In genomic region chr17:53658668-53659067, GRCm38 (mm10) we compare ENCODE assay signal across 18 mouse cellular contexts. TPM values are rescaled to one million over a fixed set of nuclear protein-coding genes. Genes with fewer than 3 reads are reported as not detected.
A peak's percentile ranks its signal among the peaks of the same experiment; 100 is the strongest.
DNase-seq lines count a peak whose midpoint lies in the region; ATAC-seq and TF ChIP-seq lines count a peak whose summit lies in the region.
"Had no signal": no experiment of that assay in that cellular context is flagged by ENCODE, and none has a peak within 500 bp of the region (broad histone marks: within the 10 kb centered on the region; RNA-seq: fewer than 3 reads in every experiment).

No protein-coding gene starts in this region.

- H3K4me2 ChIP-seq in hindbrain, embryonic 15.5 days = no peak overlapping the region
- H3K4me2 ChIP-seq in hindbrain, postnatal 0 days (ENCODE audit: low read depth, low read length) = no peak overlapping the region
- no peak overlapping the region for H3K4me2 ChIP-seq in forebrain, embryonic 16.5 days (ENCODE audit: low read length)
- no peak overlapping the region for H3K4me2 ChIP-seq in midbrain, embryonic 16.5 days (ENCODE audit: low read length)
- H3K4me2 ChIP-seq: embryonic facial prominence, embryonic 15.5 days; limb, embryonic 13.5 days; neural tube, embryonic 13.5 days had no signal

- 73% methylated on average over 2 of the region's 2 CpGs for WGBS in hindbrain, embryonic 15.5 days
- WGBS in hindbrain, postnatal 0 days = 65% methylated on average over 2 of the region's 2 CpGs
- 42% methylated on average over 2 of the region's 2 CpGs for WGBS in forebrain, embryonic 16.5 days
- 70% methylated on average over 2 of the region's 2 CpGs for WGBS in midbrain, embryonic 16.5 days

- H3K36me3 ChIP-seq in hindbrain, embryonic 15.5 days = peaks cover 21% of the 10 kb centered on the region
- H3K36me3 ChIP-seq in hindbrain, postnatal 0 days (ENCODE audit: insufficient read depth, low read length) = peaks cover 17% of the 10 kb centered on the region
- H3K36me3 ChIP-seq in MEL (ENCODE audit: control insufficient read depth in 1 of 2, insufficient read depth in 2 of 2, low read length in 2 of 2) = peaks cover 2 to 4% of the 10 kb centered on the region in 2 experiments; a peak in 2 of 4 replicates
- no peaks in the 10 kb centered on the region for H3K36me3 ChIP-seq in forebrain, embryonic 16.5 days (ENCODE audit: control insufficient read depth, insufficient read depth)
- peaks cover 11% of the 10 kb centered on the region for H3K36me3 ChIP-seq in midbrain, embryonic 16.5 days (ENCODE audit: control insufficient read depth, insufficient read depth, low read length)

- 0 out of 2 replicates have a peak, but pooled peaks have one; percentile 55 for ATAC-seq in hindbrain, embryonic 15.5 days (ENCODE audit: low FRiP score, low read depth)
- no peak; the same call in 1 of the 2 replicates for ATAC-seq in hindbrain, postnatal 0 days
- ATAC-seq in forebrain, embryonic 16.5 days = peak; percentile 64; the same call in 1 of the 2 replicates
- peak; percentile 89 for ATAC-seq in midbrain, embryonic 16.5 days
- ATAC-seq: intestine, postnatal 0 days had no signal

- H3K27me3 ChIP-seq in hindbrain, embryonic 15.5 days = no peaks in the 10 kb centered on the region
- H3K27me3 ChIP-seq in hindbrain, postnatal 0 days (ENCODE audit: insufficient read depth, low read length) = no peaks in the 10 kb centered on the region
- no peaks in the 10 kb centered on the region for H3K27me3 ChIP-seq in MEL (ENCODE audit: control insufficient read depth in 1 of 2, insufficient read depth in 2 of 2, low read length in 2 of 2)
- no peaks in the 10 kb centered on the region for H3K27me3 ChIP-seq in forebrain, embryonic 16.5 days (replicated peaks; ENCODE audit: control insufficient read depth, insufficient read depth, low read length)
- no peaks in the 10 kb centered on the region for H3K27me3 ChIP-seq in midbrain, embryonic 16.5 days (ENCODE audit: control insufficient read depth, insufficient read depth, low read depth, low read length)
- H3K27me3 ChIP-seq: embryonic facial prominence, embryonic 15.5 days; limb, embryonic 13.5 days; neural tube, embryonic 13.5 days had no signal

- no peak overlapping the region for H3K27ac ChIP-seq in hindbrain, embryonic 15.5 days (replicated peaks)
- H3K27ac ChIP-seq in hindbrain, postnatal 0 days = no peak overlapping the region
- H3K27ac ChIP-seq in MEL (ENCODE audit: control insufficient read depth, low read depth, low read length) = no peak overlapping the region
- H3K27ac ChIP-seq in forebrain, embryonic 16.5 days (ENCODE audit: low read length) = no peak overlapping the region
- no peak overlapping the region for H3K27ac ChIP-seq in midbrain, embryonic 16.5 days (ENCODE audit: low read length)
- H3K27ac ChIP-seq: embryonic facial prominence, embryonic 15.5 days; heart, embryonic 10.5 days; limb, embryonic 13.5 days; liver, embryonic 14.5 days; neural tube, embryonic 13.5 days had no signal

- no peaks in the 10 kb centered on the region for H3K9me3 ChIP-seq in hindbrain, embryonic 15.5 days
- no peaks in the 10 kb centered on the region for H3K9me3 ChIP-seq in hindbrain, postnatal 0 days (ENCODE audit: low read length)
- H3K9me3 ChIP-seq in MEL (replicated peaks; ENCODE audit: insufficient read depth, low read length) = no peaks in the 10 kb centered on the region
- H3K9me3 ChIP-seq in forebrain, embryonic 16.5 days (ENCODE audit: control insufficient read depth, low read length) = no peaks in the 10 kb centered on the region
- no peaks in the 10 kb centered on the region for H3K9me3 ChIP-seq in midbrain, embryonic 16.5 days (replicated peaks; ENCODE audit: control insufficient read depth, low read length, poor library complexity, severe bottlenecking)
- H3K9me3 ChIP-seq: embryonic facial prominence, embryonic 15.5 days; heart, embryonic 10.5 days; limb, embryonic 13.5 days; neural tube, embryonic 13.5 days had no signal

- H3K4me3 ChIP-seq in hindbrain, embryonic 15.5 days = no peak overlapping the region
- H3K4me3 ChIP-seq in hindbrain, postnatal 0 days (ENCODE audit: low read length) = no peak overlapping the region
- H3K4me3 ChIP-seq in MEL (ENCODE audit: control insufficient read depth in 1 of 2, insufficient read depth in 1 of 2, low read depth in 2 of 2, low read length in 2 of 2) = no peak overlapping the region
- no peak overlapping the region for H3K4me3 ChIP-seq in forebrain, embryonic 16.5 days (replicated peaks; ENCODE audit: low read length)
- H3K4me3 ChIP-seq in midbrain, embryonic 16.5 days (ENCODE audit: low read depth, low read length) = no peak overlapping the region
- H3K4me3 ChIP-seq: embryonic facial prominence, embryonic 15.5 days; heart, embryonic 10.5 days; limb, embryonic 13.5 days; neural tube, embryonic 13.5 days had no signal

- TF ChIP-seq RAD21 in MEL (IDR thresholded peaks at IDR 0.05; ENCODE audit: low read depth, low read length) = no peak

- TF ChIP-seq CTCF in hindbrain, postnatal 0 days (IDR thresholded peaks at IDR 0.05; ENCODE audit: low read depth) = no peak
- no peak for TF ChIP-seq CTCF in MEL (IDR thresholded peaks at IDR 0.05 in 2 of 3, conservative IDR thresholded peaks at IDR 0.05 in 1 of 3; ENCODE audit: control insufficient read depth in 1 of 3, insufficient read depth in 1 of 3, low read depth in 2 of 3, low read length in 3 of 3, poor library complexity in 1 of 3, severe bottlenecking in 1 of 3)

- no peaks in the 10 kb centered on the region for H3K79me2 ChIP-seq in MEL (ENCODE audit: control insufficient read depth, insufficient read depth, low read length, poor library complexity)

- no peak for TF ChIP-seq POLR2A in MEL (IDR thresholded peaks at IDR 0.05; ENCODE audit: control insufficient read depth in 1 of 2, insufficient read depth in 1 of 2, low read depth in 1 of 2, low read length in 2 of 2, poor library complexity in 1 of 2)

- H3K9ac ChIP-seq in hindbrain, embryonic 15.5 days = no peak overlapping the region
- H3K9ac ChIP-seq in hindbrain, postnatal 0 days (replicated peaks; ENCODE audit: low read length) = no peak overlapping the region
- H3K9ac ChIP-seq in MEL (ENCODE audit: control insufficient read depth, low read depth, low read length, poor library complexity, severe bottlenecking) = no peak overlapping the region
- H3K9ac ChIP-seq in forebrain, embryonic 16.5 days (replicated peaks; ENCODE audit: low read depth, low read length) = no peak overlapping the region
- H3K9ac ChIP-seq in midbrain, embryonic 16.5 days (ENCODE audit: low read depth, low read length) = no peak overlapping the region
- H3K9ac ChIP-seq: embryonic facial prominence, embryonic 15.5 days; limb, embryonic 13.5 days; liver, embryonic 14.5 days; neural tube, embryonic 13.5 days had no signal

- H3K4me1 ChIP-seq in hindbrain, embryonic 15.5 days (replicated peaks) = peaks cover 3% of the 10 kb centered on the region; the same call in 1 of the 2 replicates
- no peaks in the 10 kb centered on the region for H3K4me1 ChIP-seq in hindbrain, postnatal 0 days (ENCODE audit: insufficient read depth, low read length)
- no peaks in the 10 kb centered on the region for H3K4me1 ChIP-seq in MEL (ENCODE audit: control insufficient read depth in 1 of 2, insufficient read depth in 2 of 2, low read length in 2 of 2)
- H3K4me1 ChIP-seq in forebrain, embryonic 16.5 days (replicated peaks; ENCODE audit: control insufficient read depth, insufficient read depth, low read length) = peaks cover 13% of the 10 kb centered on the region
- H3K4me1 ChIP-seq in midbrain, embryonic 16.5 days (ENCODE audit: control insufficient read depth, insufficient read depth, low read length) = peaks cover 9% of the 10 kb centered on the region
- H3K4me1 ChIP-seq: embryonic facial prominence, embryonic 15.5 days; heart, embryonic 10.5 days; limb, embryonic 13.5 days; neural tube, embryonic 13.5 days had no signal

- intact Hi-C loops in left cerebral cortex, postnatal 10 days (cut with DNase I) = no loop called here

- no peak for TF ChIP-seq EP300 in MEL (IDR thresholded peaks at IDR 0.05; ENCODE audit: low read depth in 1 of 2, low read length in 2 of 2)

- DNase-seq in hindbrain, postnatal 0 days (ENCODE audit: low spot score) = no peak
- DNase-seq in MEL (ENCODE audit: low read depth, low spot score) = no peak
- DNase-seq in lung, postnatal 36 days = no peak
- DNase-seq in left cerebral cortex, postnatal 10 days (ENCODE audit: extremely low spot score in 1 of 2, low spot score in 2 of 2) = no peak
- no peak for DNase-seq in adrenal gland, adult (ENCODE audit: inconsistent age in 2 of 2, low spot score in 1 of 2)
- DNase-seq: adrenal gland, postnatal 10 days; cerebellum, adult 11-12 months; cerebellum, postnatal 14 days; thymus, postnatal 25 days had no signal

TF ChIP-seq in MEL, 35 proteins besides CTCF, POLR2A, EP300 and RAD21:
- TF ChIP-seq BHLHE40 (IDR thresholded peaks at IDR 0.05; ENCODE audit: borderline replicate concordance, low read depth, low read length) = no peak
- no peak for TF ChIP-seq NRF1 (IDR thresholded peaks at IDR 0.05; ENCODE audit: insufficient read depth, low read depth, low read length, poor library complexity, severe bottlenecking)
- 0 out of 2 replicates have a peak, but pooled peaks have one; percentile 63 for TF ChIP-seq MAFK (IDR thresholded peaks at IDR 0.05; ENCODE audit: borderline replicate concordance, low read depth, low read length)

RNA-seq across cellular contexts. Expression of gene Sgo1, which starts 30.5 kb away (rescaled TPM):
- polyA plus RNA-seq in hindbrain, embryonic 15.5 days (2015; fragmentation: Nextera tagmentation; extraction: Ambion mirVana) = 7.6 and 10.1 TPM in 2 replicates
- total RNA-seq in hindbrain, postnatal 0 days (2014; rRNA removed) = 2.7 and 3.5 TPM in 2 replicates
- 6.8 and 6.9 TPM in 2 replicates for polyA plus RNA-seq in hindbrain, postnatal 0 days (2015; fragmentation: Nextera tagmentation; extraction: Ambion mirVana)
- total RNA-seq in MEL (2012; rRNA removed) = 12.6 and 19.4 TPM in 2 replicates
- polyA plus RNA-seq in MEL (2012; ENCODE audit: insufficient read depth in 1 of 2, insufficient read length in 2 of 2, low read depth in 1 of 2, low replicate concordance in 2 of 2, missing spikeins in 1 of 2) = 10 to 100 TPM in 1 of 2 experiments, not detected in 1; 21.4 TPM
- polyA plus RNA-seq in forebrain, embryonic 16.5 days (2015; fragmentation: Nextera tagmentation; extraction: Ambion mirVana) = 11.1 and 13.4 TPM in 2 replicates
- 2.5 and 4.3 TPM in 2 replicates for polyA plus RNA-seq in midbrain, embryonic 16.5 days (2015; fragmentation: Nextera tagmentation; extraction: Ambion mirVana)
- under 1 TPM; 0.81 to 0.84 TPM for total RNA-seq in left cerebral cortex, postnatal 10 days (2021)
